In the genomic region with DNA sequence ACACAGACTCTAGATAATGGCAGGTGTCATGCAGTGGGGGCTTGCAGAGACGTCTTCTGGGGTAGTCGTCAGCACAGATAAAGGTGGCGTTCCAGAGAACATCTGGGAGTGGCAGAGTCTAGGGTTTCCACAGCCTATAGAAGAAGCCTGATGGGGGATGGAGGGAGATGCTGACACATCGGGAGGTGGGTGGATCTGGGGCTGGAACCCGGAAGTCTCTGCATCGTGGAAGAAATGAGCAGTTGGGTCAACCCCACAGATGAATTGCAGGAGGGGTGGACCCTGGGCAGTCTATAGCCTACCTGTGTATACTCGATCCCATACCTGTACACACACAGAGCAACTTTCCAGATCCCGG, we compare ENCODE assay signal across 23 mouse cellular contexts. TPM values are rescaled to one million over a fixed set of nuclear protein-coding genes. Genes with fewer than 3 reads are reported as not detected.
A peak's percentile ranks its signal among the peaks of the same experiment; 100 is the strongest.
DNase-seq lines count a peak whose midpoint lies in the region; ATAC-seq and TF ChIP-seq lines count a peak whose summit lies in the region.
"Had no signal": no experiment of that assay in that cellular context is flagged by ENCODE, and none has a peak within 500 bp of the region (broad histone marks: within the 10 kb centered on the region; RNA-seq: fewer than 3 reads in every experiment).

No protein-coding gene starts in this region.

- H3K4me2 ChIP-seq in heart, embryonic 13.5 days = no peak overlapping the region
- no peak overlapping the region for H3K4me2 ChIP-seq in heart, postnatal 0 days (ENCODE audit: low read depth, low read length)
- no peak overlapping the region for H3K4me2 ChIP-seq in heart, embryonic 11.5 days
- H3K4me2 ChIP-seq: embryonic facial prominence, embryonic 13.5 days; forebrain, embryonic 12.5 days; hindbrain, embryonic 15.5 days had no signal

- peaks cover 12% of the 10 kb centered on the region for H3K36me3 ChIP-seq in heart, embryonic 13.5 days
- H3K36me3 ChIP-seq in heart, postnatal 0 days (replicated peaks; ENCODE audit: control insufficient read depth, insufficient read depth, low read length) = 0 out of 2 replicates have a peak, but pooled peaks cover 10% of the 10 kb centered on the region
- no peaks in the 10 kb centered on the region for H3K36me3 ChIP-seq in heart, embryonic 11.5 days (ENCODE audit: control insufficient read depth, insufficient read depth, low read length)
- H3K36me3 ChIP-seq: embryonic facial prominence, embryonic 13.5 days; forebrain, embryonic 12.5 days; hindbrain, embryonic 15.5 days had no signal

- TF ChIP-seq EP300 in heart, postnatal 0 days (IDR thresholded peaks at IDR 0.05; ENCODE audit: low read depth) = no peak

- no peaks in the 10 kb centered on the region; the same call in none of the 2 replicates for H3K27me3 ChIP-seq in heart, embryonic 13.5 days (replicated peaks)
- no peaks in the 10 kb centered on the region for H3K27me3 ChIP-seq in heart, postnatal 0 days (ENCODE audit: control insufficient read depth, insufficient read depth, low read length)
- 0 out of 2 replicates have a peak, but pooled peaks cover 3% of the 10 kb centered on the region for H3K27me3 ChIP-seq in heart, embryonic 11.5 days (ENCODE audit: control insufficient read depth, insufficient read depth, low read length)
- H3K27me3 ChIP-seq: CH12.LX; forebrain, embryonic 12.5 days; hindbrain, embryonic 15.5 days; Patski had no signal

- 59% methylated on average over 8 of the region's 8 CpGs for WGBS in heart, embryonic 13.5 days
- WGBS in heart, postnatal 0 days = 60% methylated on average over 8 of the region's 8 CpGs
- WGBS in heart, embryonic 11.5 days (ENCODE audit: insufficient replicate concordance) = 61% methylated on average over 8 of the region's 8 CpGs

- no peak overlapping the region for H3K9ac ChIP-seq in heart, embryonic 13.5 days
- no peak overlapping the region for H3K9ac ChIP-seq in heart, postnatal 0 days (replicated peaks; ENCODE audit: low read depth, low read length)
- no peak overlapping the region for H3K9ac ChIP-seq in heart, embryonic 11.5 days (ENCODE audit: low read depth, low read length)
- H3K9ac ChIP-seq: embryonic facial prominence, embryonic 13.5 days; forebrain, embryonic 12.5 days; forebrain, postnatal 0 days; hindbrain, embryonic 15.5 days had no signal

- peak overlapping the region; percentile 78 for H3K27ac ChIP-seq in heart, embryonic 13.5 days (replicated peaks)
- peak overlapping the region; percentile 81 for H3K27ac ChIP-seq in heart, postnatal 0 days (ENCODE audit: low read depth)
- H3K27ac ChIP-seq in heart, embryonic 11.5 days (ENCODE audit: low read depth, low read length) = no peak overlapping the region
- H3K27ac ChIP-seq: embryonic facial prominence, embryonic 13.5 days; forebrain, embryonic 12.5 days; hindbrain, embryonic 15.5 days had no signal

- no peak for TF ChIP-seq CTCF in heart, postnatal 0 days (IDR thresholded peaks at IDR 0.05; ENCODE audit: low read depth)

- H3K4me3 ChIP-seq in heart, embryonic 13.5 days = no peak overlapping the region
- H3K4me3 ChIP-seq in heart, postnatal 0 days (ENCODE audit: low read depth, low read length) = no peak overlapping the region
- no peak overlapping the region for H3K4me3 ChIP-seq in heart, embryonic 11.5 days (ENCODE audit: low read depth, low read length)
- H3K4me3 ChIP-seq: embryonic facial prominence, embryonic 13.5 days; forebrain, embryonic 12.5 days; hindbrain, embryonic 15.5 days had no signal

- no peak for DNase-seq in heart, adult 8-10 months (ENCODE audit: low spot score)
- DNase-seq in heart, postnatal 0 days (ENCODE audit: low spot score) = no peak
- DNase-seq in right cerebral cortex, adult 18-20 months = peak; percentile 58
- no peak for DNase-seq in right cerebral cortex, postnatal 14 days
- DNase-seq: adrenal gland, postnatal 14 days; cerebellum, adult 18-20 months; cerebellum, adult 9-11 months; cerebellum, postnatal 36 days; forebrain, postnatal 0 days; gastrocnemius, postnatal 36 days; heart, adult 11 months; kidney, adult 11 months had no signal

- ATAC-seq in heart, embryonic 13.5 days (ENCODE audit: extremely low read depth, insufficient number of reproducible peaks, low FRiP score, low TSS enrichment) = no peak
- ATAC-seq in heart, postnatal 0 days (ENCODE audit: insufficient read depth, low read depth) = no peak
- ATAC-seq in heart, embryonic 11.5 days (replicated peaks; ENCODE audit: insufficient number of reproducible peaks, low FRiP score, low TSS enrichment) = no peak
- ATAC-seq: activated CD4-positive, CD25-positive, alpha-beta regulatory T cell, adult 4 months; forebrain, postnatal 0 days; Patski had no signal

- peaks cover 26% of the 10 kb centered on the region for H3K4me1 ChIP-seq in heart, embryonic 13.5 days
- peaks cover 34% of the 10 kb centered on the region for H3K4me1 ChIP-seq in heart, postnatal 0 days (ENCODE audit: control insufficient read depth, insufficient read depth)
- peaks cover 12% of the 10 kb centered on the region; the same call in 1 of the 2 replicates for H3K4me1 ChIP-seq in heart, embryonic 11.5 days (ENCODE audit: control insufficient read depth, insufficient read depth, low read length)

- H3K9me3 ChIP-seq in heart, embryonic 13.5 days = peaks cover 8% of the 10 kb centered on the region; the same call in 1 of the 2 replicates
- no peaks in the 10 kb centered on the region for H3K9me3 ChIP-seq in heart, postnatal 0 days (replicated peaks; ENCODE audit: control insufficient read depth, low read length)
- no peaks in the 10 kb centered on the region for H3K9me3 ChIP-seq in heart, embryonic 11.5 days (replicated peaks; ENCODE audit: control insufficient read depth, low read length)
- H3K9me3 ChIP-seq: embryonic facial prominence, embryonic 13.5 days; forebrain, embryonic 12.5 days; hindbrain, embryonic 15.5 days had no signal

RNA-seq across cellular contexts. Expression of gene Htr6, which starts 41.4 kb away (rescaled TPM):
- polyA plus RNA-seq in heart, embryonic 13.5 days (2015; fragmentation: Nextera tagmentation; extraction: Ambion mirVana) = not detected in 2 replicates
- total RNA-seq in heart, adult 8-10 months (2022) = not detected
- not detected in 2 replicates for total RNA-seq in heart, postnatal 0 days (2014; rRNA removed; ENCODE audit: low replicate concordance)
- not detected in 2 replicates for polyA plus RNA-seq in heart, postnatal 0 days (2015; fragmentation: Nextera tagmentation; extraction: Ambion mirVana)
- not detected in 2 replicates for polyA plus RNA-seq in heart, embryonic 11.5 days (2014; fragmentation: Nextera tagmentation; extraction: Ambion mirVana)
- total RNA-seq: adrenal gland, postnatal 14 days; CH12.LX; gastrocnemius, adult 8-10 months; gastrocnemius, postnatal 36 days; heart, postnatal 25 days had no signal
- polyA plus RNA-seq: activated CD4-positive, CD25-positive, alpha-beta regulatory T cell, adult 4 months; hindbrain, embryonic 11.5 days had no signal

RNA-seq across cellular contexts. Expression of gene Nbl1, which starts 58.8 kb away (rescaled TPM):
- 13.4 and 15.2 TPM in 2 replicates for polyA plus RNA-seq in heart, embryonic 13.5 days (2015; fragmentation: Nextera tagmentation; extraction: Ambion mirVana)
- 10 to 100 TPM; 15.1 to 21.3 (median 19.2) TPM for total RNA-seq in heart, adult 8-10 months (2022)
- total RNA-seq in heart, postnatal 0 days (2014; rRNA removed; ENCODE audit: low replicate concordance) = 33.2 and 55.8 TPM in 2 replicates
- polyA plus RNA-seq in heart, postnatal 0 days (2015; fragmentation: Nextera tagmentation; extraction: Ambion mirVana) = 14.2 and 16.8 TPM in 2 replicates
- 6.3 and 7.2 TPM in 2 replicates for polyA plus RNA-seq in heart, embryonic 11.5 days (2014; fragmentation: Nextera tagmentation; extraction: Ambion mirVana)
